In the genomic region with DNA sequence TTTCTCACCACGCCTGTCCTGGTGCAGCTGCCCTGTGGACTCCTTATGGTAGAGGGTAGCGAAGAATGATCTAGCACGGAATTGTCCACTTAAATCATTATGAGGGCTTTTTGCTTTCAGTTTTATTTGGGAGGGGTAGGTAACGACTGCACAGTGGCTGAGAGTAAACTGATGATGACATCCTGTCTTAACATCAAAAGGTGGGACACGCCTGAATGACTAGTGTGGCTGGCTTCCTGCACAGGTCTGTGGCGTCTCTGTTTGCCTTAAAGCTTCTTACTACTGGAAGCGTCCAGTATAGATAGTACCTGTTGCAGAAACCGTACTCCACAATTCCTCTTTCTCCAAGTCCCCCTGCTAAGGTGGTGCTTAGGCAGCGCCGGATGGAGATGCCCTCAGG, we compare ENCODE assay signal across 20 mouse cellular contexts. TPM values are rescaled to one million over a fixed set of nuclear protein-coding genes. Genes with fewer than 3 reads are reported as not detected.
"Had no signal": no experiment of that assay in that cellular context is flagged by ENCODE, and none has a peak within 500 bp of the region (broad histone marks: within the 10 kb centered on the region; RNA-seq: fewer than 3 reads in every experiment).

No protein-coding gene starts in this region.

- H3K27ac ChIP-seq: kidney, postnatal 0 days; layer of hippocampus, adult 2 months; limb, embryonic 10.5 days; liver, embryonic 15.5 days; midbrain, embryonic 10.5 days; midbrain, embryonic 15.5 days; neural tube, embryonic 13.5 days had no signal

- H3K9me3 ChIP-seq: limb, embryonic 10.5 days; liver, embryonic 15.5 days; midbrain, embryonic 10.5 days; midbrain, embryonic 15.5 days; neural tube, embryonic 13.5 days had no signal

- H3K4me1 ChIP-seq: liver, embryonic 15.5 days had no signal

- H3K36me3 ChIP-seq: limb, embryonic 10.5 days; liver, embryonic 15.5 days; midbrain, embryonic 15.5 days; neural tube, embryonic 13.5 days had no signal

- DNase-seq: kidney, adult 11 months; kidney, adult 9 months; kidney, postnatal 4 days; lung, adult 2 months; lung, postnatal 36 days; right cerebral cortex, postnatal 14 days; thymus, adult 18-20 months; thymus, postnatal 36 days had no signal

- H3K4me3 ChIP-seq: layer of hippocampus, adult 2 months; limb, embryonic 10.5 days; liver, embryonic 15.5 days; midbrain, embryonic 10.5 days; midbrain, embryonic 15.5 days; neural tube, embryonic 13.5 days had no signal

- H3K27me3 ChIP-seq: midbrain, embryonic 15.5 days; neural tube, embryonic 13.5 days had no signal

- ATAC-seq: lung, postnatal 0 days; midbrain, embryonic 15.5 days had no signal

RNA-seq across cellular contexts. Expression of gene Rfx4, which starts 12.9 kb away (rescaled TPM):
- total RNA-seq: megakaryocyte progenitor cell, adult 5-6 weeks; monocyte, adult 5-6 weeks had no signal
- polyA plus RNA-seq: limb, embryonic 10.5 days; liver, embryonic 11.5 days; liver, embryonic 15.5 days; lung, postnatal 0 days; stomach, embryonic 14.5 days had no signal
